Mouse (Mus musculus) spleen, postnatal 4 days (tissue): Measurements from ENCODE around the gene Gm49403.
A peak's percentile ranks its signal among the peaks of the same experiment; 100 is the strongest.
"Not testable (repeated sequence)": the region's sequence is repeated elsewhere in the genome, so short reads cannot be mapped to it uniquely, and the experiment has no call there.

Experiments
- DNase-seq, 2 experiments: peaks; one replicate each; pipeline ENCODE4 v3.0.0; 2022; ENCODE audit warnings: low spot score in 2 of 2

The Gm49403 gene

GRCm38 (mm10) chr19:8871267-8872186 is 12.2 kb upstream of the Gm49403 start, which contains the start of gene Ubxn1:
Gene Ubxn1 (plus strand): TSS chr19:8871496.
- DNase-seq, result peak; percentile 94 to 95

- DNase-seq, result peak in 1 of 2 experiments; percentile 60
These were observed 11.4 kb upstream of the Gm49403 start for GRCm38 (mm10) chr19:8872266-8872840.

- DNase-seq, result no peak
These were observed 8.7 kb upstream of the Gm49403 start for GRCm38 (mm10) chr19:8875031-8875430.

GRCm38 (mm10) chr19:8880311-8881033 is 3.3 kb upstream of the Gm49403 start, which contains the start of gene Uqcc3:
Gene Uqcc3 (minus strand): TSS chr19:8880923.
- peak; percentile 91 to 94 for DNase-seq

- no peak for DNase-seq
These were observed 2.7 kb upstream of the Gm49403 start for GRCm38 (mm10) chr19:8881034-8881392.

- no peak for DNase-seq
These were observed 3.3 kb downstream of the Gm49403 start for GRCm38 (mm10) chr19:8886916-8887584.

GRCm38 (mm10) chr19:8887585-8888463 is 4.1 kb downstream of the Gm49403 start:
- DNase-seq, result no peak

GRCm38 (mm10) chr19:8888511-8889385 is 5.0 kb downstream of the Gm49403 start, which contains the start of the genes 1810009A15Rik and Gm49416:
Gene 1810009A15Rik (plus strand): TSS chr19:8888853.
Gene Gm49416 (plus strand): TSS chr19:8888926.
- peak; percentile 96 to 97 for DNase-seq

GRCm38 (mm10) chr19:8892829-8893766 is 9.4 kb downstream of the Gm49403 start, which contains the start of gene Ints5:
Gene Ints5 (plus strand): TSS chr19:8893005.
- DNase-seq, result peak; percentile 86 to 94

GRCm38 (mm10) chr19:8895397-8895960 is 11.7 kb downstream of the Gm49403 start:
- no peak for DNase-seq

GRCm38 (mm10) chr19:8896231-8896630 is 12.5 kb downstream of the Gm49403 start:
- DNase-seq, result not testable (repeated sequence)

GRCm38 (mm10) chr19:8897211-8897864 is 13.6 kb downstream of the Gm49403 start:
- peak in 1 of 2 experiments; percentile 70 for DNase-seq

- DNase-seq, result peak; percentile 95 to 97
These were observed 14.2 kb downstream of the Gm49403 start, which contains the start of gene Ganab for GRCm38 (mm10) chr19:8897865-8898495. Gene Ganab (plus strand): TSS chr19:8898071.

- DNase-seq, result no peak
These were observed 14.8 kb downstream of the Gm49403 start for GRCm38 (mm10) chr19:8898576-8898975.

GRCm38 (mm10) chr19:8899079-8899478 is 15.3 kb downstream of the Gm49403 start:
- no peak for DNase-seq

GRCm38 (mm10) chr19:8903412-8903811 is 19.7 kb downstream of the Gm49403 start:
- no peak for DNase-seq

- DNase-seq, result no peak
These were observed 24.8 kb downstream of the Gm49403 start for GRCm38 (mm10) chr19:8908531-8908930.
